Mouse (Mus musculus): ENCODE results near the gene Sgms1. TPM values are rescaled to one million over a fixed set of nuclear protein-coding genes. Genes with fewer than 3 reads are reported as not detected.

Sgms1 gene
- polyA plus RNA-seq, 1 experiment = 40.7 TPM

- Histone ChIP-seq H3K27ac (ENCODE audit: insufficient read depth, low read depth, low read length) (peak overlapping the region; percentile 98), H3K27me3 (replicated peaks; ENCODE audit: control insufficient read depth, insufficient read depth, low read length) (no peaks in the 10 kb centered on the region), H3K4me3 (ENCODE audit: insufficient read depth, low read depth, low read length) (no peak overlapping the region), H3K36me3 (ENCODE audit: control insufficient read depth, insufficient read depth, low read length) (no peaks in the 10 kb centered on the region), H3K4me1 (ENCODE audit: control insufficient read depth, insufficient read depth, low read length) (peaks cover 38% of the 10 kb centered on the region)
- TF ChIP-seq POLR2A (IDR thresholded peaks at IDR 0.05; ENCODE audit: low read depth, low read length) = no peak
- TF ChIP-seq CTCF (conservative IDR thresholded peaks at IDR 0.05; ENCODE audit: insufficient read depth, insufficient read length, low read depth, low read length) = no peak
- WGBS = 8% methylated on average over 5 of the region's 5 CpGs
- DNase-seq = peak; percentile 93
Measured at GRCm38 (mm10) chr19:32179978-32180413, 209.5 kb downstream of the Sgms1 start.

DNA sequence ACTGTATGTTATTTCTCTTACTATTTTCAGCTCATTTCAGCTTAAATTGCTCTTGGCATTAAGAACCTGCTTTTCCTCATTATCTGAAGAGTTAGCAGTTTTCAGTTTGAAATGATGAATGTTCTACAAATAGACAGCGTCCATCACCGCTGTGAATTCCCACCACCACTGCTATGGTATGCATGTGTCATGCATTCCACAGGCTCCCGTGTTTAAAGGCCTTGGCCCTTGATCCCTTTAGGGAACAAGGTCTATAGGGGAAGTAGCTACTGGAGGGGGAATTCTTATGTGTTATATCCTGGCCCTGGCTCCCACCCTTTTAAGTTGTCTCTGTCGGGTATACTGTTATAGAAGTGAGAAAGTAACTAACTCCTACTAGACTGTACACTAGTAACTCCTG, 210.0 kb downstream of the Sgms1 start:
- H3K27ac ChIP-seq (ENCODE audit: insufficient read depth, low read depth, low read length) = peak overlapping the region; percentile 98
- TF ChIP-seq CTCF (conservative IDR thresholded peaks at IDR 0.05; ENCODE audit: insufficient read depth, insufficient read length, low read depth, low read length) (no peak), POLR2A (IDR thresholded peaks at IDR 0.05; ENCODE audit: low read depth, low read length) (no peak)
- no peak overlapping the region for H3K4me3 ChIP-seq (ENCODE audit: insufficient read depth, low read depth, low read length)
- no peaks in the 10 kb centered on the region for H3K36me3 ChIP-seq (ENCODE audit: control insufficient read depth, insufficient read depth, low read length)
- 20% methylated on average over 4 of the region's 4 CpGs for WGBS
- no peak for DNase-seq
- H3K27me3 ChIP-seq (replicated peaks; ENCODE audit: control insufficient read depth, insufficient read depth, low read length) = no peaks in the 10 kb centered on the region
- H3K4me1 ChIP-seq (ENCODE audit: control insufficient read depth, insufficient read depth, low read length) = peaks cover 38% of the 10 kb centered on the region

GRCm38 (mm10) chr19:32178161-32178560, 211.4 kb downstream of the Sgms1 start:
- Histone ChIP-seq H3K4me3 (ENCODE audit: insufficient read depth, low read depth, low read length) (no peak overlapping the region), H3K27ac (ENCODE audit: insufficient read depth, low read depth, low read length) (0 out of 2 replicates have a peak overlapping the region, but pooled peaks have one; percentile 4), H3K27me3 (replicated peaks; ENCODE audit: control insufficient read depth, insufficient read depth, low read length) (no peaks in the 10 kb centered on the region), H3K36me3 (ENCODE audit: control insufficient read depth, insufficient read depth, low read length) (no peaks in the 10 kb centered on the region), H3K4me1 (ENCODE audit: control insufficient read depth, insufficient read depth, low read length) (peaks cover 38% of the 10 kb centered on the region)
- no peak for TF ChIP-seq CTCF (conservative IDR thresholded peaks at IDR 0.05; ENCODE audit: insufficient read depth, insufficient read length, low read depth, low read length)
- no peak for TF ChIP-seq POLR2A (IDR thresholded peaks at IDR 0.05; ENCODE audit: low read depth, low read length)
- 60% methylated on average over 2 of the region's 2 CpGs for WGBS
- DNase-seq = peak; percentile 52

DNA sequence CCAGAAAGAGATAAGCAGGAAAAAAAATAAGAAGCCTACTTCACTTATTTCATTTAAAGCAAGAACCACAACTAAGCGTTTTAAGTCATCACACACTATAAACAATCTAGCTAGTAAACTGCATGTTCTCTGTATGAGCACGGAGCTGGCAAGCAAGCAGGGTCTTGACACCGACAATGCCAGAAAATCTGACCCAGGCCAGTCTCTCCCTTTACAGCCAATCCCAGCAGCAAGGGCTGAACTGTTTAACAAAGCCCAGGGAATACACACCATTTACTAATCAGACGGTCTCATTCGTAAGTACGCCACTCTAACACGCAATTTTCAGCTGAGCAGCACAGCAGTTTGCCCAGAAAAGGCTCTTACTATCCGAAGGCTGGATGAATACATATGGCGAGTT, 213.1 kb downstream of the Sgms1 start:
- Histone ChIP-seq H3K27ac (ENCODE audit: insufficient read depth, low read depth, low read length) (no peak overlapping the region), H3K36me3 (ENCODE audit: control insufficient read depth, insufficient read depth, low read length) (no peaks in the 10 kb centered on the region), H3K27me3 (replicated peaks; ENCODE audit: control insufficient read depth, insufficient read depth, low read length) (no peaks in the 10 kb centered on the region), H3K4me3 (ENCODE audit: insufficient read depth, low read depth, low read length) (no peak overlapping the region), H3K4me1 (ENCODE audit: control insufficient read depth, insufficient read depth, low read length) (peaks cover 36% of the 10 kb centered on the region)
- 91% methylated on average over 9 of the region's 9 CpGs for WGBS
- no peak for DNase-seq
- TF ChIP-seq CTCF (conservative IDR thresholded peaks at IDR 0.05; ENCODE audit: insufficient read depth, insufficient read length, low read depth, low read length) (no peak), POLR2A (IDR thresholded peaks at IDR 0.05; ENCODE audit: low read depth, low read length) (no peak)

- Histone ChIP-seq H3K4me3 (ENCODE audit: insufficient read depth, low read depth, low read length) (no peak overlapping the region), H3K4me1 (ENCODE audit: control insufficient read depth, insufficient read depth, low read length) (peaks cover 31% of the 10 kb centered on the region), H3K27me3 (replicated peaks; ENCODE audit: control insufficient read depth, insufficient read depth, low read length) (no peaks in the 10 kb centered on the region), H3K27ac (ENCODE audit: insufficient read depth, low read depth, low read length) (no peak overlapping the region), H3K36me3 (ENCODE audit: control insufficient read depth, insufficient read depth, low read length) (no peaks in the 10 kb centered on the region)
- no peak for TF ChIP-seq CTCF (conservative IDR thresholded peaks at IDR 0.05; ENCODE audit: insufficient read depth, insufficient read length, low read depth, low read length)
- no peak for TF ChIP-seq POLR2A (IDR thresholded peaks at IDR 0.05; ENCODE audit: low read depth, low read length)
- 98% methylated on average over 4 of the region's 4 CpGs for WGBS
- no peak for DNase-seq
Measured at GRCm38 (mm10) chr19:32175991-32176390, 213.5 kb downstream of the Sgms1 start.

- Histone ChIP-seq H3K27ac (ENCODE audit: insufficient read depth, low read depth, low read length) (no peak overlapping the region), H3K4me1 (ENCODE audit: control insufficient read depth, insufficient read depth, low read length) (peaks cover 24% of the 10 kb centered on the region), H3K36me3 (ENCODE audit: control insufficient read depth, insufficient read depth, low read length) (no peaks in the 10 kb centered on the region), H3K27me3 (replicated peaks; ENCODE audit: control insufficient read depth, insufficient read depth, low read length) (no peaks in the 10 kb centered on the region), H3K4me3 (ENCODE audit: insufficient read depth, low read depth, low read length) (no peak overlapping the region)
- DNase-seq = no peak
- TF ChIP-seq POLR2A (IDR thresholded peaks at IDR 0.05; ENCODE audit: low read depth, low read length) = no peak
- TF ChIP-seq CTCF (conservative IDR thresholded peaks at IDR 0.05; ENCODE audit: insufficient read depth, insufficient read length, low read depth, low read length) = no peak
- 95% methylated on average over 7 of the region's 7 CpGs for WGBS
Measured at GRCm38 (mm10) chr19:32175013-32175412, 214.5 kb downstream of the Sgms1 start.

DNA sequence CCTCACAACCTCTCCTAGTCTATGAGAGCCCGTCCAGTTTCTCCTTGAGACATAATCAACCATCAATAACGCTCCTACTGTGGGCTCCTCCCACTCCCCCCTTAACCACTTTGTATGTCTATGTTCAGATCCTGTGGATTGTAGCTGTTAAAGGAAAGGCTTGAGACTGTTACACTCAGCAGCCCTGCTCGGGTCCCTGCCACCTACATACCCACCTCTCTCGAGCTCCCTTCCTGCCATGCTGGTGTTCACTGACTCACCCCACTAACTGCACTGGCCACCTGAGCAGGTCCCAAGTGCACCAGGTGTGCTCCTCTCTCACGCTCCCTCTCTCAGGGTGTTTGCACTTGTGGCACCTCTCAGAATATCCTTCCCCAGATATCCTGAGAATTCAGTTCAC, 215.0 kb downstream of the Sgms1 start:
- DNase-seq = no peak
- Histone ChIP-seq H3K4me3 (ENCODE audit: insufficient read depth, low read depth, low read length) (no peak overlapping the region), H3K36me3 (ENCODE audit: control insufficient read depth, insufficient read depth, low read length) (no peaks in the 10 kb centered on the region), H3K27me3 (replicated peaks; ENCODE audit: control insufficient read depth, insufficient read depth, low read length) (no peaks in the 10 kb centered on the region), H3K27ac (ENCODE audit: insufficient read depth, low read depth, low read length) (no peak overlapping the region), H3K4me1 (ENCODE audit: control insufficient read depth, insufficient read depth, low read length) (peaks cover 24% of the 10 kb centered on the region)
- no peak for TF ChIP-seq POLR2A (IDR thresholded peaks at IDR 0.05; ENCODE audit: low read depth, low read length)
- no peak for TF ChIP-seq CTCF (conservative IDR thresholded peaks at IDR 0.05; ENCODE audit: insufficient read depth, insufficient read length, low read depth, low read length)
- 89% methylated on average over 5 of the region's 5 CpGs for WGBS
